Mouse (Mus musculus) small intestine, adult 2 months (tissue): ENCODE data around the gene 4931417E11Rik. TPM values are rescaled to one million over a fixed set of nuclear protein-coding genes. Genes with fewer than 3 reads are reported as not detected.

Source experiments
- H3K27ac ChIP-seq: fragments of 200-500 bp; 2 replicates; pipeline ENCODE4 v1.5.1; 2012; ENCODE audit warnings: low read depth, low read length, control low read depth, inconsistent platforms; ENCODE audit not compliant: insufficient read depth
- H3K27me3 ChIP-seq: fragments of 200-500 bp; 2 replicates; pipeline ENCODE4 v1.6.1; 2012; ENCODE audit warnings: mild to moderate bottlenecking, moderate library complexity, low read length, inconsistent platforms; ENCODE audit not compliant: control insufficient read depth, insufficient read depth
- H3K36me3 ChIP-seq: fragments of 200-500 bp; 2 replicates; pipeline ENCODE4 v1.6.1; 2012; ENCODE audit warnings: mild to moderate bottlenecking, low read length, control low read depth, inconsistent platforms; ENCODE audit not compliant: control insufficient read depth, insufficient read depth
- H3K4me1 ChIP-seq: fragments of 200-500 bp; 2 replicates; pipeline ENCODE4 v1.6.1; 2012; ENCODE audit warnings: low read length, inconsistent platforms, mixed read lengths; ENCODE audit not compliant: control insufficient read depth, insufficient read depth, insufficient read length
- H3K4me3 ChIP-seq: fragments of 200-500 bp; 2 replicates; pipeline ENCODE4 v1.5.1; 2012; ENCODE audit warnings: low read depth, mild to moderate bottlenecking, control low read depth, inconsistent platforms, low read length, moderate library complexity
- CTCF ChIP-seq: fragments of 200-500 bp; IDR thresholded peaks from 2 replicates; pipeline ENCODE4 v1.5.1; 2012; ENCODE audit warnings: low read depth, mild to moderate bottlenecking, control low read depth, inconsistent platforms, low read length, moderate library complexity, mixed read lengths; ENCODE audit not compliant: insufficient replicate concordance, insufficient read length; ENCODE audit errors: extremely low read depth
- POLR2A ChIP-seq: fragments of 200-500 bp; IDR thresholded peaks from 2 replicates; pipeline ENCODE4 v1.6.1; 2012; ENCODE audit warnings: low read depth, mild to moderate bottlenecking, control low read depth, inconsistent platforms, low read length, moderate library complexity
- WGBS: fragments of 180-500 bp; shearing (Covaris S2); methylation state at CpG from one replicate; pipeline ENCODE4 v1.1.7; 2018; 5-methylcytosine and 5-hydroxymethylcytosine counted together
- polyA plus RNA-seq: library from polyadenylated mRNA; depleted of rRNA; stranded (reverse); fragments of >200 nt; gene quantifications from 2 replicates; pipeline ENCODE4 v1.2.3, GENCODE M21; 2012; rRNA removed

4931417E11Rik gene
- polyA plus RNA-seq, 1 experiment, result not detected

DNA sequence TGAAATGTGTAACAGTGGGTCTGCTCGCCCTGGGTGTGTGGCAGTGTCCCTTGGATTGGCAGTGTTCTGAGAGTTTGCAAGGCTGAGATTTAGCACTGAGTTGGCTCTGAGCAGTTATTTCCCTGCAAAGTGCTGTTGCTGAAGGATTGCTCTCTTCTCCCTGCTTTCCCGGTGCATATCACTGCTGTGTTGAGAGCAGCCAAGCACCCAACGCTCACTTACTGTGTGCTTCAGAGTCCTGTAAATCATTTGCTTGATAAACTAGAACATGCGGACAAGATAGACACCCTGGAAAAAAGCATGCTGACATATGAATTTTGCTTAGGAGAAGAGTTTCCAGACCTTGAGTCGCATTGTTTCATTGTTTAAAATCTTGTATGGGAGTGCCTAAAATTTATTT is 6.9 kb downstream of the 4931417E11Rik start:
- Histone ChIP-seq H3K4me1 (no peaks in the 10 kb centered on the region), H3K27me3 (no peaks in the 10 kb centered on the region), H3K36me3 (no peaks in the 10 kb centered on the region), H3K4me3 (no peak overlapping the region), H3K27ac (no peak overlapping the region)
- TF ChIP-seq POLR2A, result no peak
- TF ChIP-seq CTCF, result no peak
- 59% methylated on average over 5 of the region's 5 CpGs for WGBS

DNA sequence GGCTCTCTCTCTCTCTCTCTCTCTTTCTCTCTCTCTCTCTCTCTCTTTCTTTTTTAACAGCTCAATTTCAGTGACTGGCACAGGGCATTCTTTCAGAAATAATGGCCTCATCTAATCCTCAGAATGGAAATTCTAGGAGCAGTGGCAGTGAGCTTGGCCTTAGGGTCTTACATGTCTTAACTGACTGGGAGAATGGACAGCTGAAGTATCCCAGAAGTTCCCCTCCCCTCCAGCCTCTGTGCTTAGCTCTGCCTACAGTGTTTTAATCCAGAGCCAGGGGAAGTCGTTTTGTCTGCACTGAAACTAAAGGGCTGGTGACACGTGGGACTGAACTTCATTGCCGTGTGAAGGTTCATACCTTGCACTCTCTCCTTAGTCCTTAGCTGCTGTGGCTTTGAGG is 35.6 kb downstream of the 4931417E11Rik start:
- WGBS, result 46% methylated on average over 3 of the region's 3 CpGs
- H3K27me3 ChIP-seq, result no peaks in the 10 kb centered on the region

DNA sequence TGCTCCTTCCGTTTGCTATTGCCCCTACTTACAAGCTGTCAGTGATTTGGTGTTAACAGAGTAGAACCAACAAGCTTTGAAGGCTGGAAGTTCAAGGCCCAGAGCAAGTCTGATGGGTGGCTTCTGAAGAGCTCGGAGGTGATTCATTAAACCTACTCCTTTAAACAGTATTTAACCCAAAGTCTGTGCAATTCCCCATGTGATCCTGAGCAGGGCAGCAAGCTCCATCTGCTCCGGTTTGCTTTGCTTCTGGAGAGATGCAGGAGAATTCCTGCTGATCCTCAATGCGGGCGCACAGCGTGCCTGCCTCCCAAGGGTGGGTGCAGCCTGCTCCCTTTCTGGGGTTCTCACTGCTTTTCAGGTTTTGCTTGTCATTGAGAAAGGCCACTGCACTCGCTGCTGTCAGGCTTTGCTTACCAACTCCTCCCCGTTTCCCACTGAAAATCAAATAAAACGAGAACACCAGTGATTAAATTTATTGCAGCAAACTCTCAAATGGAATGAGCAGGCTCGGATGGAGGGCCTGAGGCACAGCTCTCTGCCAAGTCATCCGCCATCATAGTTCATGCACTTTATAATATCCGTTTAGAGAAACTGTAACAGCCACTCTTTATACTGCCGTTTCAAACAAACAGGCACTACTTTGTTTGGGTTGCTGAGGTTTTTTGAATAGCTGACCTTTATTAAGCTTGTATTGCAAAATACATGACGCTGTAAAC is 40.7 kb downstream of the 4931417E11Rik start:
- Histone ChIP-seq H3K4me1 (no peaks in the 10 kb centered on the region), H3K36me3 (no peaks in the 10 kb centered on the region), H3K27me3 (no peaks in the 10 kb centered on the region), H3K27ac (no peak overlapping the region), H3K4me3 (no peak overlapping the region)
- TF ChIP-seq CTCF, result no peak
- no peak for TF ChIP-seq POLR2A
- 33% methylated on average over 14 of the region's 14 CpGs for WGBS

More for the DNA sequence above, 35.6 kb downstream of the 4931417E11Rik start:
- TF ChIP-seq CTCF, result no peak
- no peak for TF ChIP-seq POLR2A
- no peaks in the 10 kb centered on the region for H3K36me3 ChIP-seq
- H3K27ac ChIP-seq, result no peak overlapping the region
- no peak overlapping the region for H3K4me3 ChIP-seq
- no peaks in the 10 kb centered on the region for H3K4me1 ChIP-seq

DNA sequence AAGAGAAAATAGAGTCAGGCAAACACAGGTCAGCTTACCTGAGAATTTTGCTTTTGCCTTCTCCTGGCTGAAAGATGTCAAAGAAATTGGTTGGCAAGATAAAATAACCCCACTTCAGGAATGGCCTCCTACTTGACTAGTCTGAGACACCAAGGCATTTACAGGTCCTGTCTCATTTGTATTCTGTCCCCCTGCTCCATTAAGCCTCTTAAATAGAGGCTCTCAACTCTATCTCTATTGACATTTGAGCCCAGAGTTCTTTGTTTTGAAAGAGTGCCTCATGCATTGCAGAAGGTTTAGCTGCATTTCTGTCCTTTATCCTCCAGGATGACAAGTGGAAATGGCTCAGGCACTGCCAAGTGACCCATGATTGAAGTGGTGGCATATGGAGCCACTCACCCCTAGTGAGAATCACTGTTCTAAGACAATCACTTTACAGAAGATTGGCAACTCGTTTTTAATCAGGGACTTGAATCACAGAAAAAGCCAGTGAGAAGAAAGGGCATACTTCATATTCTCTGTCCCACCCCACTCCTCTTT is 42.1 kb downstream of the 4931417E11Rik start:
- Histone ChIP-seq H3K27ac (no peak overlapping the region), H3K27me3 (no peaks in the 10 kb centered on the region), H3K4me1 (no peaks in the 10 kb centered on the region), H3K4me3 (no peak overlapping the region), H3K36me3 (no peaks in the 10 kb centered on the region)
- TF ChIP-seq CTCF (no peak), POLR2A (no peak)
- WGBS, result 10% methylated on average over 1 of the region's 1 CpGs

Other genes starting within 250 kb of the 4931417E11Rik start
- 0.01 and 0.04 TPM in 2 replicates for gene Dnah6, start 248.0 kb downstream of the 4931417E11Rik start, polyA plus RNA-seq
- 52.7 and 97.0 TPM in 2 replicates for gene Suclg1, start 221.3 kb downstream of the 4931417E11Rik start, polyA plus RNA-seq